Mouse (Mus musculus) T-cell, adult 2 months (primary cell): Measurements from ENCODE around the gene P3h2.
A peak's percentile ranks its signal among the peaks of the same experiment; 100 is the strongest.

Experiments
- DNase-seq: peaks from one replicate; pipeline ENCODE4 v3.0.0; 2022; ENCODE audit warnings: low spot score

P3h2 gene

DNA sequence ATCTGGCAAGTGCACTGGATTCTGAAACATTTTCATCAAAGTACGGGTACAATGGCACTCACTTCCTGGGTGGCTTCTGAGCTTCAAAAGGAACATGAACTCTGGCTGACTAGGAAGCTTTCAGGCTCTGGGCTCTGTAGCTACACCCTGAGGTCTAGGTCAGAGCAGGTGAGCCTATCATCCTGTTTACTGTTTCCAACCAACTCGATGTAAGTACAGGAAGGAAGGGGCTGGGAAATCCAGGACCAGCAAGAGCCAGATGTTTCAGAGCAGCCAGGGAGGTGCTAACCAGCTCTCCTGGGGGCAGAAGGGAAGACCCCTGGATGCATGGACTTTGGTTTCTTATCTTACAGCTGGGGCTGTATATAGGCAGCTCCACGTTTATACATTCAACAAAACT lies 126.5 kb downstream of the P3h2 start:
- no peak for DNase-seq

DNA sequence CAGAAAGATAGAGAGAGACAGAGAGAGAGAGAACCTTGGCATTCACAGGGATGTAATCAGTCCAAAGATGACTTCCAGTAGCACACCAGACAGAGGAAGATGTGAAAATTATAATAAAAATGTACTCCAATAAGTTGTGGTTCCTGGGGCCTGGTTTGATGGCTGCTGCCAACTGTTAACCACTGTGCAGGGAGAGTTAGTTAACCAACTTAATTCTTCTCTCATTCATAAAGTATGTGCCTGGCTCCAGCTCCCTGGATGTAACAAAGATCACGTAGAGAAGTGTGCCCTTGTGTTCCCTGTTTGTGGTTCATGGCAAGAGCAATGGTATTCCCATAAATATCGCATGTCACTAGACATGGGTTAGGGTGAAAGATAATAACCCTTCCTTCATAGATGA lies 128.4 kb downstream of the P3h2 start:
- no peak for DNase-seq

- DNase-seq, result no peak
Observed at GRCm38 (mm10) chr16:25971285-25971684, 134.3 kb downstream of the P3h2 start.

- DNase-seq, result no peak
Observed at GRCm38 (mm10) chr16:25970720-25971119, 134.9 kb downstream of the P3h2 start.

DNA sequence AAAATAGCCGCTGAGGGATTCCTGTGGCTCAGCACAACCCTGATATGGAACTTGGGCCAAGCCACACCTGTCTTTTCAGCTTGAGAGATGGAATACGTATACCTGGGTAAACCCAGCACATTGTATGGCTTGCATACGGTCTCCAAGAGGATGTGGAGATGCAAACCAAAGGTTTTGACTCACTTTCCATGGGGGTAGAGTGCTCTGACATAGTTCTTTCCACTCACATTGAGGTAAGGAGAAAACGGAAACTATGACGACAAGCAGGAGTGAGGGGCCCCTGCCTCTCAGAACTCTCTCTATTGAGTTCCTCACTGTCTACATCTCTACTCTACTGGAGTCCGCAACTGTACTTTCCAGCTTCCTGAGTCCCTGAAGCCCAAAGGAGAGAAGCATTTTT lies 135.4 kb downstream of the P3h2 start:
- no peak for DNase-seq

GRCm38 (mm10) chr16:25967297-25967696 lies 138.3 kb downstream of the P3h2 start:
- peak; percentile 7 for DNase-seq

DNA sequence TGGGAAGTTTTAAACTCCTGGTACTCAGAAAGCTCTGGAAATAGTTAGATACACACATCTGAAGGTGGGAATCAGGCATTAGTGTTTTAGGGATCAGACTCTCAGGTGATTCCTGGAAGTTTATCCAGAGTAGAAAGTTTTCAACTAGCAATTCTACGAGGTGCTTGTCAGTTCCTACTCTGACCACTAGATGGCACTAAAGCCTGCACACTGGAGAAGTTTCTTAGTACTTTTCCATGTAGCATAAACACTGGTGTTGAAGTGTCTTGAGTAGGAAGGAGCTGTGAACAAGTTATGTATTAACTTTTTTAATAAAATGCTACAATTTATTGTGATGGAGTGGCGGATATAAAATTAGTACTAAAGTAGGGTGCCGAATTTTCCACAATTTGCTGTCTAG lies 141.7 kb downstream of the P3h2 start:
- DNase-seq, result no peak

DNA sequence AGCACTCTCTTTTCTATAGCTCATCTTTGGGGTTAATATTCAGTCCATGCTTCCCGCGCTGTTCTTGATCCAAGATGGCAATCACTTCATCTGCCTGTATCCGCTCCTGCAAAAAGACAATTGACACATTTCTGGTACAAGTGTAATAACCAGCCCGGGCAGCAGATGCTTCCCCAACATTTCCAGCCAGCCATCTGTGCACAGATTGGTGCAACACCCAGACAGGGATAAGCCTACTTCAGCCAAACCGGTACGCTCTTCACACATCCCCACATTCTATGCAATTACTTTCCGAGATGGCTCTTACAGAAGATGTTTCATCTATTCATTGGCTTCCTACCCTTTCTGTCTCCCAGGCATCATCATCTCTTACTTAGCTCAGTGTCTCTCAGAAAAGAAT lies 145.2 kb downstream of the P3h2 start:
- DNase-seq, result no peak

DNA sequence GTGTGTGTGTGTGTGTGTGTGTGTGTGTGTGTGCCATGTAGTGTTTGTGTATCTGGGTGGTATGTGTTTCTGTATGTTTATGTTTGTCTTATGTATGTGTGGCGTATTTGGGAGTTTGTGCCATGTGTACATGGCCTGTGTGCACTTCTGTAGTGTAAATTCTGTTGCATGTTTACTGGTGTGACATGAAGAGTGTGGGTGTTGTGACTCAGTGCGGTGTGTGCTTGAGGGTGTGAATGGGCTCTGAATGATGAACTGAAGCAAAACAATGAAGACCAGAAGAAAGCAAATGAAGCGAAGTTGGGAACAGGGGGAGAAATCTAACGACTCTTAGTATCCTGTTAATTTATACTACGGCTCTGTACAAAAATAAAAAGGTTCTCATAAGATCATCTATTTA lies 145.7 kb downstream of the P3h2 start:
- no peak for DNase-seq

DNA sequence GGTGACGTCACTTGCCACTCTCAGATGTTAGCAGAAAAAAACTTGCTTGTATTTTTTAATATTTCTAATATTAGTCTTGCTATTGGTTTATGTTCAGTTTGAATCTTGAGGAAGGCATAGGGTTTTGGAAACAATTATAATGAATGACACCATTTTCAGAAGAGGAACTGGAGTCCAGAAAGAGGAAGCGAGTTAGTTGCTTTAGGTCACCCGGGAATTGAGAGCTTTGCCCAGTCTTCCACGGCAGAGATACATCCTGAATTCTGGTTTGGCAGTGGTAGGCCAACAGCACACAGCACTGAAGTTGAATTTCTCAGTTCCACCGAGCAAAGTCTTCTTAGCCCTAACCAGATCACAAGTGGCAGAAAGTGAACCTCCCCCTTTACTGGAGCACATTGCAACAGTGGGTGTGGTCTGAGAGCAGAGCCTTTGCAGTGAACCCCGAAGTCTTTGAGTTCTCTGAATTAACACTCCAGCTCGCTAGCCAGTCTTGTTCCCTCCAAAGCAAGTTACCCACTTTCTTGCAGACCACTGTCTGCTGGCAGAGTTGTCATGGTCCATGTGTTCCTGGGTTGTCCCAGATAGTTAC lies 146.8 kb downstream of the P3h2 start:
- no peak for DNase-seq

- no peak for DNase-seq
Observed at GRCm38 (mm10) chr16:25958213-25958612, 147.4 kb downstream of the P3h2 start.

- DNase-seq, result no peak
Observed at GRCm38 (mm10) chr16:25956831-25957230, 148.8 kb downstream of the P3h2 start.

DNA sequence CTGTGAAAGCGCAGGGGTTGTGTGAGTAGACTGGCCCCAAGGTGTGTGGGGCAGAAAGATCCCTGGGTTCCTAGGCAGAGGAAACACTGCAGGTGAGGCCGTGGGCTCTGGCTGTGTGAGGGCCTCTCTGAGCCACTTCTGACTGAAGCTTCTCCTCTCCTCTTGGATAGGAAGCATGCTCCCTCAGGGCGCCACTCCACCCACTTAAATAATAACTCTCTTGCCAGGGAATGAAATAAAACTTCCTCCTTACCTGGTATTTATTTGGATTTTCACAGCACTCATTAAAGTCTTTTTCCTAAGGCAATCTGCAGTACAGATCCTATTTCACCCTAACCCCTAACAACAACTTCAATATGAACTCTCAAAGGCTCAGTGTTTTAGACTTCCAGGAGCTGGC lies 151.0 kb downstream of the P3h2 start:
- no peak for DNase-seq

- no peak for DNase-seq
Observed at GRCm38 (mm10) chr16:25953359-25953758, 152.2 kb downstream of the P3h2 start.

- no peak for DNase-seq
Observed at GRCm38 (mm10) chr16:25952005-25952404, 153.6 kb downstream of the P3h2 start.

- DNase-seq, result no peak
Observed at GRCm38 (mm10) chr16:25948067-25948466, 157.5 kb downstream of the P3h2 start.

GRCm38 (mm10) chr16:25945151-25945955 lies 160.2 kb downstream of the P3h2 start:
- DNase-seq, result no peak

GRCm38 (mm10) chr16:25942261-25942660 lies 163.3 kb downstream of the P3h2 start:
- DNase-seq, result no peak

GRCm38 (mm10) chr16:25934181-25934580 lies 171.4 kb downstream of the P3h2 start:
- DNase-seq, result no peak

DNA sequence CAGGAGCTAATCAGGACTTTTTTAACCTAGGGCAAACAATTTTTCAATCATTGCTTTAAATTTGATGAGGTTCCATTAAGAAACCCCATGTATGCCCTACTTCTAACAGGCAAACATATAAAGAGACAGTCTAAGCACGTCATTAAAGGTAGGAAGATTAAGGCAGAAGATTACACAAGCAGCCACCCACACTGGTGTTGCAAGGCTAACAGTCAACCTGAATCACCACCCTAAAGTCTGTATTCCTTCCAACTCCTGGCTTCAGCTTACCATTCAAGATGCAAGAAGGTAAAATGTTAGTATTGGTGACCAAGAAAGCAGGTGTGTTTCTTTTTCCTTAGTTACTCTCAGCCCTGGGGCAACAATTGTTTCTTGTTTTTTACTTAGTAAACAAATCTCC lies 193.4 kb downstream of the P3h2 start:
- DNase-seq, result no peak
